Mouse (Mus musculus) left cerebral cortex, adult 8-10 months (tissue): ENCODE measurements around the gene Ednra. TPM values are rescaled to one million over a fixed set of nuclear protein-coding genes. Genes with fewer than 3 reads are reported as not detected.

Source experiments
- DNase-seq, 2 experiments: peaks; one replicate each; pipeline ENCODE4 v3.0.0; 2022; ENCODE audit warnings: low spot score in 2 of 2
- total RNA-seq, 4 experiments: library from RNA; stranded (reverse); gene quantifications; 2 replicates each; pipeline ENCODE4 v1.2.4; 2022

Gene Ednra
- total RNA-seq, 4 experiments from 2014 or later: 2.9 to 3.3 (median 3.2) TPM

GRCm38 (mm10) chr8:77658356-77658755 lies 65.9 kb downstream of the Ednra start:
- no peak for DNase-seq

DNA sequence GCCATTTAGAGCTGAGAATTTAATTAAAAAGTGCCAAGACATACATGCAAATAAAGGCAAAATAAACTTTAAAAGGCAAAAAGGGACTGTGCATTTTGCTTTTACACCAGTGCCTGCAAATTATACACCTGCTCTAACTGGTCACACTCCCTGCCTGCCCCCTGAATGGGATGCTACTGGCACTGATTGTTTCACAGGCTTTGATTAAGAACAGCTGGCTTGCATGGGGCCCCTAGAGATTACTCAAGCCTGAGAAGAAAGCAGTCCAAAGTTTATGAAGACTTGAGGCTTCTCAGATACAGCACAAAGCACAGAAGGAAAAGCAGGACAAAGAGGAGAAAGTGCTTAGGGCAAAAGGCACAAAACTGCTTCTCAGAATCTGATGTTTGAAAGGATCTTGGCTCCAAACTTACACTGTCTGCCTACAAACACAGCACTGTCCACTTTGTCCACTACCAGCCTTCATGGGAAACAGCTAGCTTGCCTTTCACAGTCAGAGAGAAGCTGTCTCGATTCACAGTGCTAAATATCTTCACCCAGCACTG lies 73.5 kb downstream of the Ednra start:
- DNase-seq: no peak

DNA sequence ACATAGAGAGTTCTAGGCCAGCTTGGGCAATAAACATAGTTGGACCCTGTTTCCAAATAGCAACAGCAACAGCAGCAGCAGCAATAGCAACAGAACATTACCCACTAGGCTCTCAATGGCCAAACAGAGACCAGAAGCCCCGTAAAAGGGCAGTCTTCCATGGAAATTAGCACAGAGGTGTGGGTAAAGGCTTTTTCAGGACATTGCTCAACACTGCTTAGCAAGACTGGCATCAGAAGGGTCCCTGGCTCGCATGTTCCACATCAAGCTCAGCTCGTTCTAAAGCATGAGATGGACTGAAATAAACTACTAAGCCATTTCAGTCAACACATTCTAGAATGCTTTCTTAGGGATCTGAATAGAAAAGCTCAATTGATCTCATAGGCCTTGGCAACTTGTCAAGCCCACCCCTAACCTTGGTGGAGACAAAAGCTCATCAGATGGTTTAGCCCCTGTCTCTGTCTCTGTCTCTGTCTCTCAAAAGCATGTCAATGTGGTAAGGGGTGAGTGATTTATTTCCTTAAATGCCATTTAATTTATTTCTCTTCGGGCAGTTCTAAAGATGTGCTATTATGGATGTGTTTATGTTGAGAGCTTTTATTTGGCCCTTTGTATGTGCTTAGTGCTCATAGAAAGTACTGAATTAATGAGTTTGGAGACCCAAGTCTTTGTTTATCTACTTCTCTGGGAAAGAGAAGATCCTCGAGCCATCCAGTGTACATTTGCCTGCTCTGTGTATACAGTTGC lies 84.0 kb downstream of the Ednra start:
- DNase-seq: no peak

GRCm38 (mm10) chr8:77637593-77637992 lies 86.7 kb downstream of the Ednra start:
- no peak for DNase-seq

DNA sequence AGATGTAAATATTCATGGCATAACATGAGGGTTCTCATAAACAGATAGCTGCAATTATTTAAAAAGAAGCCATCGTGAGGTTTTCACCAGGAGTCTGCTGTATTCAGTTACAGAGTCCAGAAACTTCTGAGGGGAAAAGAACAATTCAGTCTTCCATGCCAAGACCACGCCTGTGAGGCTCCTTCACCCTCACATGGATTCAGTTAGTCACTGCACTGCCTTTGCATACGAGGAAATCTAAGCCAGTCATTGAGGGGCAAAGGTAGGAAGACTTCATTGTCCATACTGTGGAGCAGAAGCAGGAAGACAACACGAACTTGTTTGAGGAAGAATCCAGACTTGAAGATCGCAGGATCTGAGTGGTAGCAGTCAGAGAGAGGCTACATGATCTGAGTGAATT lies 90.2 kb downstream of the Ednra start:
- DNase-seq: no peak

DNA sequence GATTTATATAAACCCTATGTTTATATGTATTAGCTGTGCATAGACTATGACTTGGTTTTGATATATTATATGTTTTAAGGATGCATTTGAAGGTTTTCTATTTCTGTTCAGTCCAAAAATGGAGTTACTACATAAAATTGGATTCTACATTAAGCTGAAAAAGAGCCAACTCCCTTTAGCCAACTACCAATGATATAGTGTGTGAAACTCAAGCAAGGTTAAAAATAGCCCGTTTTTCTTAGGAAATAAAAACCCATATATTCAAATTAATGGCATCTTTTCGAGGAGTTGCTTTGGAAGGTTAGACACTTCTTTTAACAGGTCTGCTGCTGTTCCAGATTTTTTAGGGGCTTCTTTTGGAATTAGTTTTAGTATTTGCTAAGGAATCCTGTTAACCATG lies 91.1 kb downstream of the Ednra start:
- DNase-seq: no peak

DNA sequence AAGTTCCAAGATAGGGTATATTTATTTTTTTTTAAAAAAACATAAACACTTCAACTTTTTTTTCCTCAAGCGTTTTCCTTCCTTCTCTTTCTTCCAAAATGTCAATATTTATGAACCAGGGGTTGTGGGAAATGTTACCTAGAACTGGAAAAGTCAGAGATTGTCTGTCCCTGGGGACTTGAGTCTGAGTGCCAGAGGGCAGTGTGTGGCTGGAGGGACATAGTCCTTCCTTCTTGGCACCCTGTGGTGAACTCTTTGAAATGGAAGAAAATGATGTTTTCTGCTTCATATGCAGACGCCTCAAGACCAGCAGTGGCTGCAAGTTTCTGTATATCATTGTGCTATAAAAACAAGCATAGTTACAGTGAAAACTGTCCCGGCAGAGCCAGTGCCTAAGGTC lies 93.6 kb downstream of the Ednra start:
- DNase-seq: no peak

GRCm38 (mm10) chr8:77629858-77630537 lies 94.3 kb downstream of the Ednra start:
- peak; percentile 35 to 73 for DNase-seq

DNA sequence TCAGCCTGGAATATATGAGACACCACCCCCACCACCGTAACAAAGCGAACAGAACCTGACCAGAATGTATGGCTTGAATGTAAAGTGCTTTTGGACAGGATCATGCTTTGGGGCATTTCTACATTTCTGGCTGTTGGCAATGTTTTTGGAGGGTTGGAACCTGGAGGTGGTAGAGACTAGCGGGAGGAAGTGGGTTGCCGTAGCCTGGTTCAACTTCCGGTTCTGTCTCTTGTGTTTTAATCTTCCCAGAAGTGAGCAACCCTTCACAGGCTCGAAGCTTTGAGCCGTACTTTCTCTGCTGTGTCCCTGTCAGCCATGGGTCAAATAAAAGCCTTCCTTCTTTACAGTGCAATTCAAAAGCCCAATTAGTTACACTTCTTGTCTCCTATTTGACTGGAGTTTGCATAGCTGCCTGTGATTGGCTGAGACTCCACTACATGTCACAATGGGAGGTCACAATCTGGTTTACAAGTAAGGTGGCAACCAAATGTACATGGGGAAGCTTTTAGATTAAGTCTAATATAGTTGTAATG lies 100.5 kb downstream of the Ednra start:
- no peak for DNase-seq

GRCm38 (mm10) chr8:77617916-77618315 lies 106.3 kb downstream of the Ednra start:
- DNase-seq: no peak

Other genes starting within 250 kb of the Ednra start
- 10 to 100 TPM; 41.5 to 46.8 (median 43.3) TPM for gene Arhgap10, start 206.5 kb downstream of the Ednra start, total RNA-seq
- 10 to 100 TPM; 19.0 to 22.5 (median 20.2) TPM for gene Prmt9, start 175.1 kb downstream of the Ednra start, total RNA-seq
- 10 to 100 TPM; 61.2 to 69.9 (median 65.1) TPM for gene Tmem184c, start 113.8 kb downstream of the Ednra start, total RNA-seq